Mouse (Mus musculus): ENCODE results near the gene Islr. TPM values are rescaled to one million over a fixed set of nuclear protein-coding genes. Genes with fewer than 3 reads are reported as not detected.
A peak's percentile ranks its signal among the peaks of the same experiment; 100 is the strongest.

Islr gene
- polyA plus RNA-seq, 1 experiment = 5.6 TPM

- no peak overlapping the region for H3K27ac ChIP-seq (ENCODE audit: control insufficient read depth, insufficient read depth, low read depth, low read length)
- H3K4me1 ChIP-seq (ENCODE audit: control insufficient read depth, insufficient read depth, low read length) = peaks cover 5% of the 10 kb centered on the region; the same call in 1 of the 2 replicates
- TF ChIP-seq CTCF (IDR thresholded peaks at IDR 0.05; ENCODE audit: control insufficient read depth, insufficient read depth, insufficient replicate concordance, low read depth, low read length) = no peak
- no peak for TF ChIP-seq POLR2A (IDR thresholded peaks at IDR 0.05; ENCODE audit: control insufficient read depth, low read depth, low read length)
- no peaks in the 10 kb centered on the region for H3K36me3 ChIP-seq (ENCODE audit: control insufficient read depth, insufficient read depth, low read length)
- H3K4me3 ChIP-seq (ENCODE audit: control insufficient read depth, low read depth, low read length) = peak overlapping the region; percentile 21
- no peaks in the 10 kb centered on the region for H3K27me3 ChIP-seq (ENCODE audit: control insufficient read depth, insufficient read depth, low read length)
Observed at GRCm38 (mm10) chr9:58234502-58235015, 30.5 kb upstream of the Islr start.

- Histone ChIP-seq H3K4me3 (ENCODE audit: control insufficient read depth, low read depth, low read length) (no peak overlapping the region), H3K27me3 (ENCODE audit: control insufficient read depth, insufficient read depth, low read length) (no peaks in the 10 kb centered on the region), H3K36me3 (ENCODE audit: control insufficient read depth, insufficient read depth, low read length) (no peaks in the 10 kb centered on the region), H3K4me1 (ENCODE audit: control insufficient read depth, insufficient read depth, low read length) (peaks cover 5% of the 10 kb centered on the region; the same call in 1 of the 2 replicates), H3K27ac (ENCODE audit: control insufficient read depth, insufficient read depth, low read depth, low read length) (no peak overlapping the region)
- no peak for TF ChIP-seq CTCF (IDR thresholded peaks at IDR 0.05; ENCODE audit: control insufficient read depth, insufficient read depth, insufficient replicate concordance, low read depth, low read length)
- no peak for TF ChIP-seq POLR2A (IDR thresholded peaks at IDR 0.05; ENCODE audit: control insufficient read depth, low read depth, low read length)
Observed at GRCm38 (mm10) chr9:58232374-58232773, 28.3 kb upstream of the Islr start.

GRCm38 (mm10) chr9:58231746-58232145 lies 27.6 kb upstream of the Islr start:
- TF ChIP-seq CTCF (IDR thresholded peaks at IDR 0.05; ENCODE audit: control insufficient read depth, insufficient read depth, insufficient replicate concordance, low read depth, low read length) = no peak
- Histone ChIP-seq H3K4me3 (ENCODE audit: control insufficient read depth, low read depth, low read length) (no peak overlapping the region), H3K27me3 (ENCODE audit: control insufficient read depth, insufficient read depth, low read length) (no peaks in the 10 kb centered on the region), H3K27ac (ENCODE audit: control insufficient read depth, insufficient read depth, low read depth, low read length) (no peak overlapping the region), H3K4me1 (ENCODE audit: control insufficient read depth, insufficient read depth, low read length) (peaks cover 5% of the 10 kb centered on the region; the same call in 1 of the 2 replicates), H3K36me3 (ENCODE audit: control insufficient read depth, insufficient read depth, low read length) (no peaks in the 10 kb centered on the region)

- TF ChIP-seq CTCF (IDR thresholded peaks at IDR 0.05; ENCODE audit: control insufficient read depth, insufficient read depth, insufficient replicate concordance, low read depth, low read length) (no peak), POLR2A (IDR thresholded peaks at IDR 0.05; ENCODE audit: control insufficient read depth, low read depth, low read length) (no peak)
- no peaks in the 10 kb centered on the region for H3K36me3 ChIP-seq (ENCODE audit: control insufficient read depth, insufficient read depth, low read length)
- no peaks in the 10 kb centered on the region for H3K27me3 ChIP-seq (ENCODE audit: control insufficient read depth, insufficient read depth, low read length)
Observed at GRCm38 (mm10) chr9:58228777-58229466, 24.8 kb upstream of the Islr start.

GRCm38 (mm10) chr9:58225915-58226913 lies 22.1 kb upstream of the Islr start:
- no peak for TF ChIP-seq POLR2A (IDR thresholded peaks at IDR 0.05; ENCODE audit: control insufficient read depth, low read depth, low read length)
- TF ChIP-seq CTCF (IDR thresholded peaks at IDR 0.05; ENCODE audit: control insufficient read depth, insufficient read depth, insufficient replicate concordance, low read depth, low read length) = peak; percentile 59
- Histone ChIP-seq H3K4me1 (ENCODE audit: control insufficient read depth, insufficient read depth, low read length) (no peaks in the 10 kb centered on the region; the same call in 1 of the 2 replicates), H3K27me3 (ENCODE audit: control insufficient read depth, insufficient read depth, low read length) (no peaks in the 10 kb centered on the region), H3K27ac (ENCODE audit: control insufficient read depth, insufficient read depth, low read depth, low read length) (no peak overlapping the region), H3K36me3 (ENCODE audit: control insufficient read depth, insufficient read depth, low read length) (no peaks in the 10 kb centered on the region), H3K4me3 (ENCODE audit: control insufficient read depth, low read depth, low read length) (no peak overlapping the region)

More at GRCm38 (mm10) chr9:58228777-58229466, 24.8 kb upstream of the Islr start:
- Histone ChIP-seq H3K4me3 (ENCODE audit: control insufficient read depth, low read depth, low read length) (no peak overlapping the region), H3K4me1 (ENCODE audit: control insufficient read depth, insufficient read depth, low read length) (no peaks in the 10 kb centered on the region), H3K27ac (ENCODE audit: control insufficient read depth, insufficient read depth, low read depth, low read length) (no peak overlapping the region)

GRCm38 (mm10) chr9:58224356-58224755 lies 20.2 kb upstream of the Islr start:
- TF ChIP-seq POLR2A (IDR thresholded peaks at IDR 0.05; ENCODE audit: control insufficient read depth, low read depth, low read length) (no peak), CTCF (IDR thresholded peaks at IDR 0.05; ENCODE audit: control insufficient read depth, insufficient read depth, insufficient replicate concordance, low read depth, low read length) (no peak)
- Histone ChIP-seq H3K4me1 (ENCODE audit: control insufficient read depth, insufficient read depth, low read length) (no peaks in the 10 kb centered on the region; the same call in 1 of the 2 replicates), H3K27me3 (ENCODE audit: control insufficient read depth, insufficient read depth, low read length) (no peaks in the 10 kb centered on the region), H3K27ac (ENCODE audit: control insufficient read depth, insufficient read depth, low read depth, low read length) (no peak overlapping the region), H3K36me3 (ENCODE audit: control insufficient read depth, insufficient read depth, low read length) (no peaks in the 10 kb centered on the region), H3K4me3 (ENCODE audit: control insufficient read depth, low read depth, low read length) (no peak overlapping the region)
